Mouse (Mus musculus): ENCODE measurements around the gene Gde1. TPM values are rescaled to one million over a fixed set of nuclear protein-coding genes. Genes with fewer than 3 reads are reported as not detected.

Gde1 gene
- 194 and 198 TPM in 2 replicates for polyA plus RNA-seq (2014; fragmentation: Nextera tagmentation; extraction: Ambion mirVana)

DNA sequence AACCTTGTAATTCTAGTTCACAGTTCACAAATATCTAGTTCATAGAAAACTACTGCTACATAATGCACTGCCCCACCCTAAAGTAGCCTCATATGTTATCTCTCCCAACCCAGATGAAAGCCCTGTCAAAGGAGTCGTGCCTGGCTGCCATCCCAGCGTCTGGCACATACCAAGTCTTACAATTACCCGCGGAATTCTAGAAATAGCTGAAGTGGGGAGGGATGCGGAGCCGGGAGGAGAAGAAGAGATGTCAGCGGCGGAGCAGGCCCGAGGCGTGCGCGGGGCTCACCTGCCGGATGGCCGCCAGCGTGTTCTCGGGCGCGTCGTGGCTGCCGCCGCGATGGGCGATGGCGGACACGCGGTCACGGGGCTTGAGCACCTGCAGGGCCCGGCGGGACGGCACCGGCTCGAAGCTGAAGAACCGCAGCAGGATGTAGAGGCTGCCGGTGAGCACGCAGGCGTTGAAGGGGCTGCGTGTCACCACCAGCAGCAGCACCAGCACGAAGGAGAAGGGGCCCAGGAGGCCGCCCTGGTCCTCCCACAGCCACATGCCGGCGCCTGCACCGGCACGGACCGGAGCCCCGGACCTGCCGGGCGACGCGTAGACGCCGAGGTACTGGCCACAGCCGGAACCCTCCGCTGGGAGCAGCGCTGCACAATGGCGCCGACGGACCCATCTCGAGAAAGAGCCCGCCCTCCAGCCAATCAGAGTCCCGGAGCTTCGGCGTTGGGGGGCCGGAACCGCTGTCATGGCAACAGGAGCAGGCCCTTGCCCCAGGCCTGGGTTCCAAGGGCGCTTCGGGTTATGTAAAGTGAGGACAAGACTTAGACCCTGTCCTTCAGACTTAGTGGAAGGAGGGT lies at the start of gene Gde1:
Gde1 (minus strand) TSS at position 678 of the 861 bp plus-strand sequence.
- H3K9ac ChIP-seq (ENCODE audit: low read length), result peak within 1 kb of the TSS; percentile 93
- peaks cover 9% of the 10 kb centered on the region; the same call in 1 of the 2 replicates for H3K36me3 ChIP-seq (ENCODE audit: control insufficient read depth, insufficient read depth, low read length)
- H3K9me3 ChIP-seq (replicated peaks; ENCODE audit: control insufficient read depth, low read length), result no peaks in the 10 kb centered on the region
- ATAC-seq, result peak; percentile 97
- no peaks in the 10 kb centered on the region for H3K27me3 ChIP-seq (replicated peaks; ENCODE audit: control insufficient read depth, insufficient read depth, low read length)
- H3K27ac ChIP-seq (ENCODE audit: low read depth, low read length), result peak within 1 kb of the TSS; percentile 94
- peak within 1 kb of the TSS; percentile 60 for H3K4me2 ChIP-seq (ENCODE audit: low read length)
- under 1% methylated on average over 64 of the region's 66 CpGs for WGBS
- peak within 1 kb of the TSS; percentile 92 for H3K4me3 ChIP-seq (ENCODE audit: low read depth, low read length)
- H3K4me1 ChIP-seq (ENCODE audit: control insufficient read depth, insufficient read depth, low read length), result peaks cover 21% of the 10 kb centered on the region
- DNase-seq (ENCODE audit: low spot score), result peak; percentile 93

DNA sequence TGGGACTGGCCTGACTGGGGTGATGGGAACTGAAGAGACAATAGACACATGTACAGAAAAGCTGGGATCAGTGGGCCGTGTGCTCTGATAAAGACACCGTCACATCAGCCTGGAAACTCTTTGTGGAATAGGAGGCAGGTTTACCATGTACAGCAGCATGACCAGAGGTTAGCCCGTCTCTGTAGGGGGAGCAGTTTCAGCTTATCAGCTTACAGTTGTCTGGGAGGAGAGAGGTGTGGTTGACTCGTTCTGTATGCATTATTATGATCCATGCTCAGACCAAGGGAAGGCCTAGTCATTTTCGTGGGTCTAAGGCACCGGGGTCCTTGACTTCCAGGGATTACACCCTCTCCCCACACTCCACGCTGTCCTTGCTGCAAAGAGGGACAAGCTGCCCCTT lies 46.0 kb upstream of the Gde1 start:
- Histone ChIP-seq H3K4me1 (ENCODE audit: control insufficient read depth, insufficient read depth, low read length) (no peaks in the 10 kb centered on the region), H3K4me3 (ENCODE audit: low read depth, low read length) (no peak overlapping the region), H3K9me3 (replicated peaks; ENCODE audit: control insufficient read depth, low read length) (no peaks in the 10 kb centered on the region), H3K9ac (ENCODE audit: low read length) (no peak overlapping the region), H3K4me2 (ENCODE audit: low read length) (no peak overlapping the region), H3K36me3 (ENCODE audit: control insufficient read depth, insufficient read depth, low read length) (peaks cover 91% of the 10 kb centered on the region), H3K27ac (ENCODE audit: low read depth, low read length) (no peak overlapping the region), H3K27me3 (replicated peaks; ENCODE audit: control insufficient read depth, insufficient read depth, low read length) (no peaks in the 10 kb centered on the region)
- ATAC-seq (no peak), DNase-seq (ENCODE audit: low spot score) (no peak)
- WGBS, result 94% methylated on average over 7 of the region's 7 CpGs

DNA sequence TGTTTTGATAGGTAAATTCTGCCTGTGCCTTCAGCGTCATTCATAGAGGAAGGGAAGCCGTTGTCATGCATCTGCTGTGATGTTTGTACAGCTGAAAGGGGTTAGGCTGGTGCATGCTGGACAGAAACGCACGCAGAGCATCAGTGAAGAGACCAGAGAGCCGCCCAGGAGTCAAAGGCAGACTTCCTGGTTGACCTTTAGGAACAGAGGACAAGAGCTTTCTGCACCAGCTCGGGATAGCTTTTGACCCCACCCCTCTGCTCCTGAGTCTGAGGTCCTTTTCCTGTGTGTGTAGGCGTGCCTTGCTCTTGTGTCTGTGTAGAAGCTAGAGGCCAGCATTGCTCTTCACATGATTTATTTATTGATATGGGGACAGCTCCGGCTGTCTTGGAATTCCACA lies 44.1 kb upstream of the Gde1 start:
- Histone ChIP-seq H3K9ac (ENCODE audit: low read length) (no peak overlapping the region), H3K9me3 (replicated peaks; ENCODE audit: control insufficient read depth, low read length) (no peaks in the 10 kb centered on the region), H3K4me3 (ENCODE audit: low read depth, low read length) (no peak overlapping the region), H3K36me3 (ENCODE audit: control insufficient read depth, insufficient read depth, low read length) (peaks cover 89% of the 10 kb centered on the region), H3K4me2 (ENCODE audit: low read length) (no peak overlapping the region), H3K27me3 (replicated peaks; ENCODE audit: control insufficient read depth, insufficient read depth, low read length) (no peaks in the 10 kb centered on the region), H3K27ac (ENCODE audit: low read depth, low read length) (no peak overlapping the region), H3K4me1 (ENCODE audit: control insufficient read depth, insufficient read depth, low read length) (no peaks in the 10 kb centered on the region)
- ATAC-seq, result no peak
- no peak for DNase-seq (ENCODE audit: low spot score)
- WGBS, result 90% methylated on average over 8 of the region's 8 CpGs

DNA sequence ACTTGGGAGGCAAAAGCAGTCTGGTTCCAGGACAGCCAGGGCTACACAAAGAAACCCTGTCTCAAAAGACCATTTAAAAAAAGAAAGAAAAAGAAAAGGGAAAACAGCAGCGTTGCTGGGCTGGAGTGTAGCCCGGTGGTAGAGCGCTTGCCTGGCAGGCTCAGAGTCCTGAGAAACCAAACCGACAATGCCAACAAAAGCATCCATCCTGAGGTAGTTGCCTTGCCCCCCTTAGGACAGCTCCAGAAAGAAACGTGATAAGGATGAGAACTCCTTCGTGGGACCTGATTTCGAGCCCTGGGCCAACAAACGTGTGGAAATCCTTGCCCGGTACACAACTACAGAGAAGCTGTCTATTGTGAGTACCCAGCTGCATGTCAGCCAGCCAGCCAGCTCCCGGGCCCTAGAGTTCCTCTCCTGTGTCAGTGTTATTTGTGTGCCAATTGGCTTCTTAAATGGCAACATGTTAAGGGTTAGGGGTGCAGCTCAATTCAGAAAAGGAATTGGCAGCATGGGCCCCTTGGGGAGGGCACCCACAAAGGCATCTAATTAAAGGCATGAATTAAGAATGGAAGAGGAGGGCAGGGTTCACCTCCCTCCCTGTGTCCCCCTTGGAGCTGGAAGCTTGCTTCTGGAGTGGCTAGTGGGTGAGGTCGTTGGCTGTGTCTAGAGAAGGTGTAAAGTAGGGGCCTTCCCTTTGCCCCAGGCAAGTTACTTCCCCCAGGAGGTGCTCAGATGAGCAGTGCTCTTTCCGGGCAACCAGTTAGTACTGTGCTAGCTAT lies 42.5 kb upstream of the Gde1 start:
- H3K9ac ChIP-seq (ENCODE audit: low read length), result no peak overlapping the region
- H3K4me2 ChIP-seq (ENCODE audit: low read length), result no peak overlapping the region
- ATAC-seq, result peak; percentile 34; the same call in 1 of the 2 replicates
- H3K9me3 ChIP-seq (replicated peaks; ENCODE audit: control insufficient read depth, low read length), result no peaks in the 10 kb centered on the region
- peaks cover 79% of the 10 kb centered on the region for H3K36me3 ChIP-seq (ENCODE audit: control insufficient read depth, insufficient read depth, low read length)
- no peaks in the 10 kb centered on the region for H3K4me1 ChIP-seq (ENCODE audit: control insufficient read depth, insufficient read depth, low read length)
- no peaks in the 10 kb centered on the region for H3K27me3 ChIP-seq (replicated peaks; ENCODE audit: control insufficient read depth, insufficient read depth, low read length)
- 81% methylated on average over 12 of the region's 12 CpGs for WGBS
- DNase-seq (ENCODE audit: low spot score), result peak; percentile 22
- no peak overlapping the region for H3K27ac ChIP-seq (ENCODE audit: low read depth, low read length)
- H3K4me3 ChIP-seq (ENCODE audit: low read depth, low read length), result no peak overlapping the region

DNA sequence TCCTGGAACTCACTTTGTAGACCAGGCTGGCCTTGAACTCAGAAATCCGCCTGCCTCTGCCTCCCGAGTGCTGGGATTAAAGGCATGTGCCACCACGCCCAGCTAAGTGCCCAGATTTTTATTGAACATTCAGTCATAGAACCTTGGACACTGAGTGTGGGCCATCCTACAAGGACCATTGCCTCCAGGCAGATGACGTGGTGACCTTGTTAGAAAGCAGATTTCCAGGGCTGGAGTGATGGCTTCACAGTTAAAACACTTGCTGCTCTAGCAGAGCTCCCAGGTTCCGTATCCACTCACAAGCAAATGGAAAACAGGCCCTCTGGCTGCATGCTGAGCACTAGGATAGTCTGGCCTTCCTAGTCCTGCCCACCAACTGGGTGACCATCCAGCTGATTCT lies 39.2 kb upstream of the Gde1 start:
- Histone ChIP-seq H3K9ac (ENCODE audit: low read length) (no peak overlapping the region), H3K36me3 (ENCODE audit: control insufficient read depth, insufficient read depth, low read length) (peaks cover 47% of the 10 kb centered on the region), H3K27me3 (replicated peaks; ENCODE audit: control insufficient read depth, insufficient read depth, low read length) (no peaks in the 10 kb centered on the region), H3K27ac (ENCODE audit: low read depth, low read length) (no peak overlapping the region), H3K4me3 (ENCODE audit: low read depth, low read length) (no peak overlapping the region), H3K9me3 (replicated peaks; ENCODE audit: control insufficient read depth, low read length) (no peaks in the 10 kb centered on the region), H3K4me2 (ENCODE audit: low read length) (no peak overlapping the region), H3K4me1 (ENCODE audit: control insufficient read depth, insufficient read depth, low read length) (peaks cover 6% of the 10 kb centered on the region)
- ATAC-seq (no peak), DNase-seq (ENCODE audit: low spot score) (no peak)
- WGBS, result 97% methylated on average over 5 of the region's 5 CpGs

DNA sequence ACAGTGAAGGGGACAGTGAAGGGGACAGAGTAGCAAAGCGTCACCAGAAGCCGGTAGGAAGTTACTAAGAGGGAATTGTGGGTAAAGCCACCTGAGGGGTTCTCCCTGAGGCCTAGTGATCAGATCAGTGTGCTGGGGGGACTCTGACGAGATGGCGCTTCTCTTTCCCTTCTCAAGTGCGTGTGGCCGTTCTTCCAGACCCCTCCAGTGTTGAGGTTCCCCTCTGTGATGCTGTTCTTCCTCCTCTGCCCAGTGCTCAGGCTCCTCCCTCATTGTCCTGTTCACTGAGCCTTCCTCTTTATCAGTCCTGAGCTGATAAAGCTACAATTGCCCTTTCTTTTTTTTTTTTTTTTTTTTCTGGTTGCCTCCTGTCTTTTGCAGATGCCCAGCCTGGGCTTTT lies 36.7 kb upstream of the Gde1 start:
- Histone ChIP-seq H3K27ac (ENCODE audit: low read depth, low read length) (no peak overlapping the region), H3K4me1 (ENCODE audit: control insufficient read depth, insufficient read depth, low read length) (peaks cover 6% of the 10 kb centered on the region), H3K4me3 (ENCODE audit: low read depth, low read length) (no peak overlapping the region), H3K4me2 (ENCODE audit: low read length) (no peak overlapping the region), H3K9me3 (replicated peaks; ENCODE audit: control insufficient read depth, low read length) (no peaks in the 10 kb centered on the region), H3K27me3 (replicated peaks; ENCODE audit: control insufficient read depth, insufficient read depth, low read length) (no peaks in the 10 kb centered on the region), H3K36me3 (ENCODE audit: control insufficient read depth, insufficient read depth, low read length) (peaks cover 26% of the 10 kb centered on the region), H3K9ac (ENCODE audit: low read length) (no peak overlapping the region)
- DNase-seq (ENCODE audit: low spot score), result no peak
- ATAC-seq, result no peak
- 79% methylated on average over 6 of the region's 6 CpGs for WGBS

DNA sequence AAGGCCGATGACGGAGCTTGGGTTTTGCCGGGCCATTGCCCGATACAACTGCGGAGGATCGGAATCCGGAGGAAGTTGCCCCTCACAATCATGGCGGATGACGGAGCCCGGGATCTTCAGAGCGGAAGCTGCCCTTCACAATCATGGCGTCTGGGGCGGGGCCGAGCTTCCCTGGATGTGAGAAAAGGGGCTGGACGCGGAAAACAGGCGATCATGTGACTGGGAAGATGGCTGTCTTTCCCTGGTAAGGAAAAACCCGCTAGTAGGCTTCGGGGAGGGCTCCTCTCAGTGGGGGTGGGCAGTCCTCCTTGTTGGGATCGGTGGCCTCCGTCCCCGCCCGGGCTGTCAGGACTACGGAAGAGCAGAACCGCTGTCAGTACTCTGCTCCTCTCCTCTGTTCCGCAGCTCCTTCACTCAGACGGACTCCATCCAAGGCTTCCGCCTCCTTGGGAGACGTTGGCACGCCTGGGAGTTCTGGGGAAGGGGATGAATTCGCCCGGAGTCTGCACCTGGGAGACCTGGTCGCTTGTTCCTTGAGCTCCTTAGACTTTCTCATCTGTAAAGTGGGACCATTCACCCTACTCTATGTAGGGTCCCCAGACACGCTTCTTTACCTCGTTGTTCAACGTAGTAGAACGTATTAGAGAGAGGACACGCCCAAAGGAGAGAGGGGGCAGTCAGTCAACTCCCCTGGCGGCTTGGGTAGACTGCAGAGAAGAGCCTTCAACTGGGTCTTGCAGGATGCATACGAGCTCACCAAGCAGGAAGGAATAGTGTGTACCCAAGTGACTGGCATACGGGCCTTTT lies 35.2 kb upstream of the Gde1 start:
- ATAC-seq (peak; percentile 97), DNase-seq (ENCODE audit: low spot score) (peak; percentile 99)
- Histone ChIP-seq H3K27ac (ENCODE audit: low read depth, low read length) (peak overlapping the region; percentile 73), H3K4me2 (ENCODE audit: low read length) (peak overlapping the region; percentile 79), H3K9me3 (replicated peaks; ENCODE audit: control insufficient read depth, low read length) (no peaks in the 10 kb centered on the region), H3K36me3 (ENCODE audit: control insufficient read depth, insufficient read depth, low read length) (peaks cover 20% of the 10 kb centered on the region), H3K4me3 (ENCODE audit: low read depth, low read length) (peak overlapping the region; percentile 62), H3K9ac (ENCODE audit: low read length) (peak overlapping the region; percentile 71), H3K4me1 (ENCODE audit: control insufficient read depth, insufficient read depth, low read length) (peaks cover 6% of the 10 kb centered on the region), H3K27me3 (replicated peaks; ENCODE audit: control insufficient read depth, insufficient read depth, low read length) (no peaks in the 10 kb centered on the region)
- WGBS, result 4% methylated on average over 41 of the region's 41 CpGs

DNA sequence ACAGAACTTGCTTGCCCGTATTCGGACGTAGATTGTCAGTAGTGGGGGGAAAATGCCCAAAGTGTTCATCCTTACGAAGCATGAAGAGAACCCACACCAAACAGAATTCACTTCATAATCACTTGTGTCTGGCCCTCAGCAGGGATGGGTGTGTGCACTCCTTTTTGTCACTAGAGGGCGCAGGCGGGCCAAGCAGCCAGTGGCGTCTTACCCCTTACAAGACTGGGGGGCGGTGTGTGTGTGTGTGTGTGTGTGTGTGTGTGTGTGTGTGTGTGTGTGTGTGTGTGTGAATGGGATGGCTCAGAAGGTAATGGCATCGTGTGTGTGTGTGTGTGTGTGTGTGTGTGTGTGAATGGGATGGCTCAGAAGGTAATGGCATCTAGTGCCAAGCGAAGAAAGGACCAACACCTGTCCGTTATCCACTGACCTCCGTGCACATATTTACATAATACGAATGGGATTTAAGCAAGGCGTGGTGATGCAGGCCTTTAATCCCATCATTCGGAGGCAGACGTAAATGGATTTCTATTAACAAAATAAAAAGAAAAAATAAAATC lies 34.5 kb upstream of the Gde1 start, which contains the start of gene Vps35l:
Vps35l (plus strand) TSS at position 252 of the 557 bp plus-strand sequence.
- Histone ChIP-seq H3K27ac (ENCODE audit: low read depth, low read length) (peak within 1 kb of the TSS; percentile 73), H3K9ac (ENCODE audit: low read length) (peak within 1 kb of the TSS; percentile 71), H3K27me3 (replicated peaks; ENCODE audit: control insufficient read depth, insufficient read depth, low read length) (no peaks in the 10 kb centered on the region), H3K9me3 (replicated peaks; ENCODE audit: control insufficient read depth, low read length) (no peaks in the 10 kb centered on the region), H3K4me1 (ENCODE audit: control insufficient read depth, insufficient read depth, low read length) (peaks cover 6% of the 10 kb centered on the region), H3K4me3 (ENCODE audit: low read depth, low read length) (peak within 1 kb of the TSS; percentile 62), H3K4me2 (ENCODE audit: low read length) (peak within 1 kb of the TSS; percentile 79), H3K36me3 (ENCODE audit: control insufficient read depth, insufficient read depth, low read length) (peaks cover 20% of the 10 kb centered on the region)
- WGBS, result 2% methylated on average over 16 of the region's 16 CpGs
- peak; percentile 93 for ATAC-seq
- peak; percentile 93 for DNase-seq (ENCODE audit: low spot score)

Data from forebrain, embryonic 14.5 days (tissue).